ENCODE assay signal across 9 mouse cellular contexts in genomic region chr19:8755652-8756051, GRCm38 (mm10). TPM values are rescaled to one million over a fixed set of nuclear protein-coding genes. Genes with fewer than 3 reads are reported as not detected.
DNase-seq lines count a peak whose midpoint lies in the region; ATAC-seq lines count a peak whose summit lies in the region.
"Had no signal": no experiment of that assay in that cellular context is flagged by ENCODE, and none has a peak within 500 bp of the region (broad histone marks: within the 10 kb centered on the region; RNA-seq: fewer than 3 reads in every experiment).

No protein-coding gene starts in this region.

- peaks cover 52% of the 10 kb centered on the region for H3K36me3 ChIP-seq in hindbrain, embryonic 10.5 days
- H3K36me3 ChIP-seq in hindbrain, embryonic 11.5 days (ENCODE audit: control insufficient read depth, insufficient read depth, low read length) = peaks cover 10% of the 10 kb centered on the region
- peaks cover 35% of the 10 kb centered on the region for H3K36me3 ChIP-seq in hindbrain, embryonic 12.5 days
- H3K36me3 ChIP-seq in liver, embryonic 16.5 days (ENCODE audit: control insufficient read depth, insufficient read depth) = peaks cover 39% of the 10 kb centered on the region

- H3K9me3 ChIP-seq in hindbrain, embryonic 10.5 days = no peaks in the 10 kb centered on the region
- no peaks in the 10 kb centered on the region for H3K9me3 ChIP-seq in hindbrain, embryonic 11.5 days (ENCODE audit: control insufficient read depth, low read length)
- no peaks in the 10 kb centered on the region for H3K9me3 ChIP-seq in hindbrain, embryonic 12.5 days (replicated peaks)
- no peaks in the 10 kb centered on the region for H3K9me3 ChIP-seq in liver, embryonic 16.5 days (replicated peaks; ENCODE audit: control insufficient read depth, low read length)

- H3K4me3 ChIP-seq in hindbrain, embryonic 10.5 days = 0 out of 2 replicates have a peak overlapping the region, but pooled peaks have one; percentile 99
- no peak overlapping the region for H3K4me3 ChIP-seq in hindbrain, embryonic 11.5 days (ENCODE audit: low read depth, low read length)
- H3K4me3 ChIP-seq in hindbrain, embryonic 12.5 days = 0 out of 2 replicates have a peak overlapping the region, but pooled peaks have one; percentile 99
- H3K4me3 ChIP-seq in liver, embryonic 16.5 days (ENCODE audit: low read depth, low read length) = peak overlapping the region; percentile 98

- WGBS in hindbrain, embryonic 10.5 days = 86% methylated on average over 3 of the region's 3 CpGs
- WGBS in hindbrain, embryonic 11.5 days = 78% methylated on average over 3 of the region's 3 CpGs
- WGBS in hindbrain, embryonic 12.5 days = 83% methylated on average over 3 of the region's 3 CpGs
- WGBS in liver, embryonic 16.5 days (ENCODE audit: insufficient replicate concordance) = 30% methylated on average over 3 of the region's 3 CpGs

- H3K4me2 ChIP-seq in hindbrain, embryonic 11.5 days (replicated peaks; ENCODE audit: low read depth, low read length) = no peak overlapping the region
- peak overlapping the region; percentile 72 for H3K4me2 ChIP-seq in hindbrain, embryonic 12.5 days (replicated peaks)
- peak overlapping the region; percentile 80 for H3K4me2 ChIP-seq in liver, embryonic 16.5 days (ENCODE audit: low read depth, low read length)

- peaks cover 35% of the 10 kb centered on the region for H3K4me1 ChIP-seq in hindbrain, embryonic 10.5 days (replicated peaks)
- peaks cover 4% of the 10 kb centered on the region for H3K4me1 ChIP-seq in hindbrain, embryonic 11.5 days (replicated peaks; ENCODE audit: control insufficient read depth, insufficient read depth, low read length)
- peaks cover 28% of the 10 kb centered on the region for H3K4me1 ChIP-seq in hindbrain, embryonic 12.5 days
- peaks cover 25% of the 10 kb centered on the region for H3K4me1 ChIP-seq in liver, embryonic 16.5 days (ENCODE audit: control insufficient read depth, low read depth, low read length)

- no peaks in the 10 kb centered on the region for H3K27me3 ChIP-seq in hindbrain, embryonic 10.5 days (ENCODE audit: insufficient read depth, poor library complexity, severe bottlenecking)
- no peaks in the 10 kb centered on the region for H3K27me3 ChIP-seq in hindbrain, embryonic 11.5 days (ENCODE audit: control insufficient read depth, insufficient read depth, low read length)
- H3K27me3 ChIP-seq in hindbrain, embryonic 12.5 days = no peaks in the 10 kb centered on the region
- no peaks in the 10 kb centered on the region for H3K27me3 ChIP-seq in liver, embryonic 16.5 days (ENCODE audit: control insufficient read depth, insufficient read depth, low read depth, low read length)

- DNase-seq in hindbrain, embryonic 10.5 days (ENCODE audit: low spot score) = no peak
- no peak for DNase-seq in hindbrain, embryonic 11.5 days (ENCODE audit: low spot score)
- peak; percentile 18 for DNase-seq in NIH3T3 (ENCODE audit: low read depth)
- DNase-seq in embryo, embryonic 11 days = no peak
- DNase-seq in retina, postnatal 1 day = no peak
- no peak for DNase-seq in thymus, postnatal 0 days (ENCODE audit: low spot score)
- DNase-seq: kidney, postnatal 36 days had no signal

- ATAC-seq in hindbrain, embryonic 11.5 days (ENCODE audit: low FRiP score) = no peak
- no peak for ATAC-seq in hindbrain, embryonic 12.5 days (ENCODE audit: low FRiP score)
- no peak for ATAC-seq in liver, embryonic 16.5 days (ENCODE audit: low read depth)

- H3K27ac ChIP-seq in hindbrain, embryonic 10.5 days = no peak overlapping the region
- no peak overlapping the region for H3K27ac ChIP-seq in hindbrain, embryonic 11.5 days (ENCODE audit: low read depth, low read length)
- H3K27ac ChIP-seq in hindbrain, embryonic 12.5 days = no peak overlapping the region
- H3K27ac ChIP-seq in liver, embryonic 16.5 days (ENCODE audit: low read length) = peak overlapping the region; percentile 95; the same call in 1 of the 2 replicates

- no peak overlapping the region for H3K9ac ChIP-seq in hindbrain, embryonic 11.5 days (ENCODE audit: low read depth, low read length)
- H3K9ac ChIP-seq in hindbrain, embryonic 12.5 days = no peak overlapping the region
- H3K9ac ChIP-seq in liver, embryonic 16.5 days (ENCODE audit: low read depth, low read length) = peak overlapping the region; percentile 90

RNA-seq across cellular contexts. Expression of gene Nxf1, which starts 1.2 kb away (rescaled TPM):
- polyA plus RNA-seq in hindbrain, embryonic 10.5 days (2016; fragmentation: Nextera tagmentation; extraction: Ambion mirVana) = 233 and 249 TPM in 2 replicates
- 213 and 224 TPM in 2 replicates for polyA plus RNA-seq in hindbrain, embryonic 11.5 days (2014; fragmentation: Nextera tagmentation; extraction: Ambion mirVana)
- polyA plus RNA-seq in hindbrain, embryonic 12.5 days (2016; fragmentation: Nextera tagmentation; extraction: Ambion mirVana) = 190 and 196 TPM in 2 replicates
- 77.8 and 87.7 TPM in 2 replicates for polyA plus RNA-seq in liver, embryonic 16.5 days (2015; fragmentation: Nextera tagmentation; extraction: Ambion mirVana)
- polyA plus RNA-seq in thymus, postnatal 0 days (2015; fragmentation: Nextera tagmentation; extraction: Ambion mirVana) = 182 and 200 TPM in 2 replicates

RNA-seq across cellular contexts. Expression of gene Stx5a, which starts 14.4 kb away (rescaled TPM):
- polyA plus RNA-seq in hindbrain, embryonic 10.5 days (2016; fragmentation: Nextera tagmentation; extraction: Ambion mirVana) = 95.6 and 106 TPM in 2 replicates
- polyA plus RNA-seq in hindbrain, embryonic 11.5 days (2014; fragmentation: Nextera tagmentation; extraction: Ambion mirVana) = 100 and 111 TPM in 2 replicates
- 128 and 132 TPM in 2 replicates for polyA plus RNA-seq in hindbrain, embryonic 12.5 days (2016; fragmentation: Nextera tagmentation; extraction: Ambion mirVana)
- 57.8 and 59.8 TPM in 2 replicates for polyA plus RNA-seq in liver, embryonic 16.5 days (2015; fragmentation: Nextera tagmentation; extraction: Ambion mirVana)
- 108 and 114 TPM in 2 replicates for polyA plus RNA-seq in thymus, postnatal 0 days (2015; fragmentation: Nextera tagmentation; extraction: Ambion mirVana)

RNA-seq across cellular contexts. Expression of gene 1700092M07Rik, which starts 15.1 kb away (rescaled TPM):
- 2.8 and 2.9 TPM in 2 replicates for polyA plus RNA-seq in hindbrain, embryonic 10.5 days (2016; fragmentation: Nextera tagmentation; extraction: Ambion mirVana)
- polyA plus RNA-seq in hindbrain, embryonic 11.5 days (2014; fragmentation: Nextera tagmentation; extraction: Ambion mirVana) = 1.6 and 2.6 TPM in 2 replicates
- polyA plus RNA-seq in hindbrain, embryonic 12.5 days (2016; fragmentation: Nextera tagmentation; extraction: Ambion mirVana) = 2.4 and 4.5 TPM in 2 replicates
- 0.45 and 0.63 TPM in 2 replicates for polyA plus RNA-seq in liver, embryonic 16.5 days (2015; fragmentation: Nextera tagmentation; extraction: Ambion mirVana)
- polyA plus RNA-seq in thymus, postnatal 0 days (2015; fragmentation: Nextera tagmentation; extraction: Ambion mirVana) = 0.79 and 0.84 TPM in 2 replicates

RNA-seq across cellular contexts. Expression of gene Tmem223, which starts 15.1 kb away (rescaled TPM):
- 185 and 220 TPM in 2 replicates for polyA plus RNA-seq in hindbrain, embryonic 10.5 days (2016; fragmentation: Nextera tagmentation; extraction: Ambion mirVana)
- 192 and 194 TPM in 2 replicates for polyA plus RNA-seq in hindbrain, embryonic 11.5 days (2014; fragmentation: Nextera tagmentation; extraction: Ambion mirVana)
- polyA plus RNA-seq in hindbrain, embryonic 12.5 days (2016; fragmentation: Nextera tagmentation; extraction: Ambion mirVana) = 189 and 213 TPM in 2 replicates
- 48.1 and 50.9 TPM in 2 replicates for polyA plus RNA-seq in liver, embryonic 16.5 days (2015; fragmentation: Nextera tagmentation; extraction: Ambion mirVana)
- 205 and 223 TPM in 2 replicates for polyA plus RNA-seq in thymus, postnatal 0 days (2015; fragmentation: Nextera tagmentation; extraction: Ambion mirVana)

RNA-seq across cellular contexts. Expression of gene Tmem179b, which starts 18.6 kb away (rescaled TPM):
- polyA plus RNA-seq in hindbrain, embryonic 10.5 days (2016; fragmentation: Nextera tagmentation; extraction: Ambion mirVana) = 51.7 and 54.4 TPM in 2 replicates
- 46.4 and 50.8 TPM in 2 replicates for polyA plus RNA-seq in hindbrain, embryonic 11.5 days (2014; fragmentation: Nextera tagmentation; extraction: Ambion mirVana)
- polyA plus RNA-seq in hindbrain, embryonic 12.5 days (2016; fragmentation: Nextera tagmentation; extraction: Ambion mirVana) = 36.9 and 39.7 TPM in 2 replicates
- 90.9 and 93.7 TPM in 2 replicates for polyA plus RNA-seq in liver, embryonic 16.5 days (2015; fragmentation: Nextera tagmentation; extraction: Ambion mirVana)
- 154 and 166 TPM in 2 replicates for polyA plus RNA-seq in thymus, postnatal 0 days (2015; fragmentation: Nextera tagmentation; extraction: Ambion mirVana)
